Mouse (Mus musculus) left cerebral cortex, adult 18-20 months (tissue): ENCODE results near the gene Prelid1. TPM values are rescaled to one million over a fixed set of nuclear protein-coding genes. Genes with fewer than 3 reads are reported as not detected.

Experiments used
- DNase-seq, 2 experiments: peaks; one replicate each; pipeline ENCODE4 v3.0.0; 2021 to 2022; ENCODE audit warnings: low spot score in 2 of 2, mixed read lengths in 1 of 2
- long read RNA-seq, 2 experiments: library from polyadenylated mRNA; stranded (forward); transcript quantifications; one replicate each; pipeline ENCODE4 v2.0.0; 2021
- total RNA-seq, 2 experiments: library from RNA; stranded (reverse); gene quantifications; 2 replicates each; pipeline ENCODE4 v1.2.3; 2021

The Prelid1 gene
- total RNA-seq = 100 to 1,000 TPM; 171 to 182 TPM
- long read RNA-seq, experiment 1, transcript Prelid1-201 (5 exons, 2,644 nt) = major isoform, 111 of 118 reads
- long read RNA-seq, experiment 1, partial matches to known transcripts = 5 of 118 reads
- long read RNA-seq, experiment 1, other reads (novel, unspliced or antisense) = 2 of 118 reads
- long read RNA-seq, experiment 2, transcript Prelid1-201 (5 exons, 2,644 nt) = major isoform, 76 of 87 reads
- long read RNA-seq, experiment 2, partial matches to known transcripts = 7 of 87 reads
- long read RNA-seq, experiment 2, other reads (novel, unspliced or antisense) = 4 of 87 reads

- DNase-seq = no peak
Measured at GRCm38 (mm10) chr13:55319931-55320533, at the start of gene Prelid1. Gene Prelid1 (plus strand): TSS chr13:55320500.

GRCm38 (mm10) chr13:55277203-55277602 is 43.1 kb upstream of the Prelid1 start:
- DNase-seq = no peak

GRCm38 (mm10) chr13:55277646-55278045 is 42.7 kb upstream of the Prelid1 start:
- DNase-seq = no peak

- DNase-seq = no peak
Measured at GRCm38 (mm10) chr13:55288854-55289253, 31.4 kb upstream of the Prelid1 start.

GRCm38 (mm10) chr13:55296760-55297159 is 23.5 kb upstream of the Prelid1 start:
- no peak for DNase-seq

GRCm38 (mm10) chr13:55300913-55301312 is 19.4 kb upstream of the Prelid1 start:
- no peak for DNase-seq

GRCm38 (mm10) chr13:55312028-55312630 is 8.2 kb upstream of the Prelid1 start:
- DNase-seq = peak; percentile 53 to 75

GRCm38 (mm10) chr13:55313051-55313450 is 7.2 kb upstream of the Prelid1 start:
- DNase-seq = no peak

- DNase-seq = no peak
Measured at GRCm38 (mm10) chr13:55314891-55315412, 5.3 kb upstream of the Prelid1 start.

GRCm38 (mm10) chr13:55318351-55318750 is 1.9 kb upstream of the Prelid1 start:
- no peak for DNase-seq

- peak; percentile 80 to 91 for DNase-seq
Measured at GRCm38 (mm10) chr13:55321434-55322129, 1.3 kb downstream of the Prelid1 start, which contains the start of gene Rab24. Gene Rab24 (minus strand): TSS chr13:55321946.

GRCm38 (mm10) chr13:55322130-55322825 is 2.0 kb downstream of the Prelid1 start:
- peak; percentile 28 to 45 for DNase-seq

GRCm38 (mm10) chr13:55325596-55325995 is 5.3 kb downstream of the Prelid1 start:
- peak in 1 of 2 experiments; percentile 63 for DNase-seq

GRCm38 (mm10) chr13:55327169-55327568 is 6.9 kb downstream of the Prelid1 start:
- no peak for DNase-seq

GRCm38 (mm10) chr13:55327633-55328032 is 7.3 kb downstream of the Prelid1 start:
- DNase-seq = peak; percentile 92 to 94

GRCm38 (mm10) chr13:55328171-55328570 is 7.9 kb downstream of the Prelid1 start:
- no peak for DNase-seq

- DNase-seq = no peak
Measured at GRCm38 (mm10) chr13:55328641-55329040, 8.3 kb downstream of the Prelid1 start.

- DNase-seq = no peak
Measured at GRCm38 (mm10) chr13:55329109-55329682, 8.9 kb downstream of the Prelid1 start.

GRCm38 (mm10) chr13:55329683-55330566 is 9.6 kb downstream of the Prelid1 start, which contains the start of gene Mxd3:
Gene Mxd3 (minus strand): TSS chr13:55329823.
- peak; percentile 66 to 75 for DNase-seq
